Mouse (Mus musculus): ENCODE results near the gene Prrxl1.

- no peak for TF ChIP-seq POLR2A (IDR thresholded peaks at IDR 0.05; ENCODE audit: control insufficient read depth, extremely low read depth, insufficient read depth, low read length, poor library complexity)
- TF ChIP-seq CTCF (IDR thresholded peaks at IDR 0.05; ENCODE audit: borderline replicate concordance, control insufficient read depth, extremely low read depth, insufficient read depth, low read length, poor library complexity) = no peak
Observed at GRCm38 (mm10) chr14:32698556-32698955, 99.3 kb downstream of the Prrxl1 start.

All from thymus, adult 2 months (tissue).